Mouse (Mus musculus) bone marrow macrophage, adult 2 months (primary cell): ENCODE measurements around the gene Prkd2.

Source experiments
- CTCF ChIP-seq: IDR thresholded peaks from 2 replicates; pipeline ENCODE4 v1.5.1; 2012; ENCODE audit warnings: low read depth, mild to moderate bottlenecking, low read length, moderate library complexity
- POLR2A ChIP-seq: IDR thresholded peaks from 2 replicates; pipeline ENCODE4 v1.6.1; 2012; ENCODE audit warnings: mild to moderate bottlenecking, low read depth, low read length, borderline replicate concordance

DNA sequence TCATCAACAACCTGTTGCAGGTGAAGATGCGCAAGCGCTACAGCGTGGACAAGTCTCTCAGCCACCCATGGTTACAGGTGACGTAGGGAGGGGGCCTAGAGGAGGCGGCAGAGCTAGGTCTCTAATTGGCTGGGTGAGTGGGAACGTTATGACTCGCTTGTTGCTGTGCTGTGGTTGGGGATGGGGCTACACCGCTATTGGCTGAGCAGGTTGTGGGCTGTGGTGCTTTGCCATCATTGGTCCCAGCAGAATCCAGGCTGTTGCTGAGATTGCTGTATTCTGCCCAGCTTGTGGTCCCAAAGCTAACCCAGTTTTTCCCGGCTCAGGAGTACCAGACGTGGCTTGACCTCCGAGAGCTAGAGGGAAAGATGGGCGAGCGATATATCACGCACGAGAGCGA lies 26.8 kb downstream of the Prkd2 start:
- no peak for TF ChIP-seq CTCF
- TF ChIP-seq POLR2A: no peak
